Mouse (Mus musculus): Measurements from ENCODE around the gene Fhdc1. TPM values are rescaled to one million over a fixed set of nuclear protein-coding genes. Genes with fewer than 3 reads are reported as not detected.

Fhdc1 gene
- polyA plus RNA-seq, 1 experiment from 2014 or later = 2.2 TPM

- Histone ChIP-seq H3K27ac (no peak overlapping the region), H3K27me3 (ENCODE audit: low read depth, poor library complexity, severe bottlenecking) (peaks cover 38% of the 10 kb centered on the region), H3K9me3 (replicated peaks) (no peaks in the 10 kb centered on the region), H3K4me3 (no peak overlapping the region), H3K4me1 (peaks cover 10% of the 10 kb centered on the region), H3K36me3 (no peaks in the 10 kb centered on the region)
- DNase-seq (ENCODE audit: low spot score) = no peak
- WGBS = 56% methylated on average over 3 of the region's 3 CpGs
Measured at GRCm38 (mm10) chr3:84484891-84485290, 4.7 kb upstream of the Fhdc1 start.

GRCm38 (mm10) chr3:84484333-84484732 lies 4.1 kb upstream of the Fhdc1 start:
- 74% methylated on average over 4 of the region's 4 CpGs for WGBS
- Histone ChIP-seq H3K36me3 (no peaks in the 10 kb centered on the region), H3K4me3 (no peak overlapping the region), H3K27me3 (ENCODE audit: low read depth, poor library complexity, severe bottlenecking) (peaks cover 44% of the 10 kb centered on the region), H3K4me1 (peaks cover 16% of the 10 kb centered on the region), H3K27ac (no peak overlapping the region), H3K9me3 (replicated peaks) (no peaks in the 10 kb centered on the region)
- DNase-seq (ENCODE audit: low spot score) = no peak

- WGBS = 72% methylated on average over 6 of the region's 6 CpGs
- Histone ChIP-seq H3K27ac (no peak overlapping the region), H3K4me3 (no peak overlapping the region), H3K9me3 (replicated peaks) (no peaks in the 10 kb centered on the region), H3K4me1 (peaks cover 20% of the 10 kb centered on the region), H3K36me3 (no peaks in the 10 kb centered on the region), H3K27me3 (ENCODE audit: low read depth, poor library complexity, severe bottlenecking) (peaks cover 66% of the 10 kb centered on the region)
- no peak for DNase-seq (ENCODE audit: low spot score)
Measured at GRCm38 (mm10) chr3:84482121-84482520, 1.9 kb upstream of the Fhdc1 start.

DNA sequence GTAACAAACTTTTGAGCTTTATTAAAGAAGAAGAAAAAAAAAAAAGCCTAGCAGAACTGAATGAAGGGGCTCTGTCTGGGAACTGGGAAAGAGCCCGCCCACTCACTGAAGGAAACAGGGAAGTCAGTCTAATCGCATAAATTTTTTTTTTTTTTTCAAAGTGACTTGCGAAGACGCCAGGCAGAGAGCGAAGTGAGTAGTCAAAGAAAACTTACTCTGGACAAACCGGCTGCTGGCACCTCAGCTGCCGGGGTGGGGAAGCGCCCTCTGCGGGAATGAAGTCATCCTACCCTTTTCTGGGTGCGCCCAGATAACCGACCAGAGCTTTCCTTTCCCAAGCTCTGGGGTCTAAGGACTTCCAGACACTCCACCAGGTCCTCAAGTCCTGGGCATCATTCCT lies 875 bp upstream of the Fhdc1 start:
- peaks cover 76% of the 10 kb centered on the region for H3K27me3 ChIP-seq (ENCODE audit: low read depth, poor library complexity, severe bottlenecking)
- no peaks in the 10 kb centered on the region for H3K9me3 ChIP-seq (replicated peaks)
- H3K27ac ChIP-seq = no peak overlapping the region
- H3K36me3 ChIP-seq = no peaks in the 10 kb centered on the region
- peaks cover 20% of the 10 kb centered on the region for H3K4me1 ChIP-seq
- 4% methylated on average over 11 of the region's 11 CpGs for WGBS
- DNase-seq (ENCODE audit: low spot score) = peak; percentile 56
- peak overlapping the region; percentile 70; the same call in 1 of the 2 replicates for H3K4me3 ChIP-seq

GRCm38 (mm10) chr3:84479293-84480005 lies 780 bp downstream of the Fhdc1 start:
- WGBS = under 1% methylated on average over 61 of the region's 61 CpGs
- DNase-seq (ENCODE audit: low spot score) = peak; percentile 73
- H3K4me3 ChIP-seq = peak overlapping the region; percentile 70
- peaks cover 92% of the 10 kb centered on the region for H3K27me3 ChIP-seq (ENCODE audit: low read depth, poor library complexity, severe bottlenecking)
- H3K36me3 ChIP-seq = no peaks in the 10 kb centered on the region
- H3K4me1 ChIP-seq = peaks cover 20% of the 10 kb centered on the region
- H3K9me3 ChIP-seq (replicated peaks) = no peaks in the 10 kb centered on the region
- H3K27ac ChIP-seq = peak overlapping the region; percentile 67

GRCm38 (mm10) chr3:84478896-84479292 lies 1.3 kb downstream of the Fhdc1 start:
- WGBS = under 1% methylated on average over 12 of the region's 12 CpGs
- Histone ChIP-seq H3K4me3 (peak overlapping the region; percentile 70), H3K9me3 (replicated peaks) (no peaks in the 10 kb centered on the region), H3K4me1 (peaks cover 20% of the 10 kb centered on the region), H3K27ac (peak overlapping the region; percentile 67; the same call in 1 of the 2 replicates), H3K36me3 (no peaks in the 10 kb centered on the region), H3K27me3 (ENCODE audit: low read depth, poor library complexity, severe bottlenecking) (peaks cover 97% of the 10 kb centered on the region)
- no peak for DNase-seq (ENCODE audit: low spot score)

GRCm38 (mm10) chr3:84478195-84478594 lies 2.0 kb downstream of the Fhdc1 start:
- H3K36me3 ChIP-seq = no peaks in the 10 kb centered on the region
- no peaks in the 10 kb centered on the region for H3K9me3 ChIP-seq (replicated peaks)
- DNase-seq (ENCODE audit: low spot score) = no peak
- H3K27me3 ChIP-seq (ENCODE audit: low read depth, poor library complexity, severe bottlenecking) = peaks cover 95% of the 10 kb centered on the region
- H3K4me1 ChIP-seq = peaks cover 24% of the 10 kb centered on the region
- no peak overlapping the region for H3K4me3 ChIP-seq
- WGBS = 4% methylated on average over 7 of the region's 7 CpGs
- no peak overlapping the region for H3K27ac ChIP-seq

GRCm38 (mm10) chr3:84477498-84477897 lies 2.7 kb downstream of the Fhdc1 start:
- H3K4me3 ChIP-seq = no peak overlapping the region
- no peaks in the 10 kb centered on the region for H3K36me3 ChIP-seq
- WGBS = 91% methylated on average over 1 of the region's 1 CpGs
- DNase-seq (ENCODE audit: low spot score) = no peak
- H3K4me1 ChIP-seq = peaks cover 31% of the 10 kb centered on the region
- H3K9me3 ChIP-seq (replicated peaks) = no peaks in the 10 kb centered on the region
- peaks cover 88% of the 10 kb centered on the region for H3K27me3 ChIP-seq (ENCODE audit: low read depth, poor library complexity, severe bottlenecking)
- no peak overlapping the region for H3K27ac ChIP-seq

GRCm38 (mm10) chr3:84474981-84475775 lies 5.1 kb downstream of the Fhdc1 start:
- Histone ChIP-seq H3K4me3 (no peak overlapping the region), H3K27ac (no peak overlapping the region), H3K4me1 (peaks cover 24% of the 10 kb centered on the region), H3K9me3 (replicated peaks) (no peaks in the 10 kb centered on the region), H3K27me3 (ENCODE audit: low read depth, poor library complexity, severe bottlenecking) (peaks cover 64% of the 10 kb centered on the region), H3K36me3 (no peaks in the 10 kb centered on the region)
- DNase-seq (ENCODE audit: low spot score) = no peak
- 89% methylated on average over 12 of the region's 12 CpGs for WGBS

DNA sequence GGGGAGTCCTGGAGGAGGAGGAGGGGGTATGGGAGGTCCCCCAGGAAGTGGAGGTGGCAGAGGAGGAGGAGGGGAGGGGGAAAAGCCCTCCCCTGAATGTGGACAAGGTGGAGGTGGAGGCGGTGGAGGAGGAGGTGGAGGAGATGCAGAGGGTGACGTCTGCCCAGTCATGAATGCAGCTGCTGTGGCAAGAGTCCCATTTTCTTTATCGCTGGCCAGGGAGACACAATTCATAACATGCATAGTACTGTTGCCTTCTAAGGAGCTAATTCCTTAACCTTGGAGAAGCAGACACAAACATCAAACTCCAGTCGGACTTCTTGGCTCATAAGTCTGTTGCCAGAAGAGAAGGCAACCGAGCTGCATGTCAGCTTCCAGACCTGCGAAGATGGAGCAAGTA lies 5.8 kb downstream of the Fhdc1 start:
- H3K4me3 ChIP-seq = no peak overlapping the region
- no peaks in the 10 kb centered on the region for H3K36me3 ChIP-seq
- DNase-seq (ENCODE audit: low spot score) = no peak
- no peak overlapping the region for H3K27ac ChIP-seq
- peaks cover 57% of the 10 kb centered on the region for H3K27me3 ChIP-seq (ENCODE audit: low read depth, poor library complexity, severe bottlenecking)
- WGBS = 90% methylated on average over 6 of the region's 6 CpGs
- no peaks in the 10 kb centered on the region for H3K9me3 ChIP-seq (replicated peaks)
- H3K4me1 ChIP-seq = peaks cover 16% of the 10 kb centered on the region

GRCm38 (mm10) chr3:84472955-84473354 lies 7.3 kb downstream of the Fhdc1 start:
- Histone ChIP-seq H3K4me1 (peaks cover 11% of the 10 kb centered on the region; the same call in 1 of the 2 replicates), H3K27ac (no peak overlapping the region), H3K27me3 (ENCODE audit: low read depth, poor library complexity, severe bottlenecking) (peaks cover 42% of the 10 kb centered on the region), H3K4me3 (no peak overlapping the region), H3K9me3 (replicated peaks) (no peaks in the 10 kb centered on the region), H3K36me3 (no peaks in the 10 kb centered on the region)
- WGBS = 72% methylated on average over 5 of the region's 5 CpGs
- DNase-seq (ENCODE audit: low spot score) = no peak

- no peak for DNase-seq (ENCODE audit: low spot score)
- H3K36me3 ChIP-seq = no peaks in the 10 kb centered on the region
- H3K27ac ChIP-seq = no peak overlapping the region
- WGBS = 57% methylated on average over 3 of the region's 3 CpGs
- peaks cover 11% of the 10 kb centered on the region for H3K4me1 ChIP-seq
- peaks cover 38% of the 10 kb centered on the region for H3K27me3 ChIP-seq (ENCODE audit: low read depth, poor library complexity, severe bottlenecking)
- H3K4me3 ChIP-seq = no peak overlapping the region
- H3K9me3 ChIP-seq (replicated peaks) = no peaks in the 10 kb centered on the region
Measured at GRCm38 (mm10) chr3:84472527-84472926, 7.7 kb downstream of the Fhdc1 start.

- 90% methylated on average over 4 of the region's 4 CpGs for WGBS
- no peaks in the 10 kb centered on the region for H3K36me3 ChIP-seq
- peaks cover 24% of the 10 kb centered on the region for H3K27me3 ChIP-seq (ENCODE audit: low read depth, poor library complexity, severe bottlenecking)
- no peak for DNase-seq (ENCODE audit: low spot score)
- H3K4me3 ChIP-seq = no peak overlapping the region
- H3K27ac ChIP-seq = no peak overlapping the region
- peaks cover 17% of the 10 kb centered on the region for H3K4me1 ChIP-seq
- H3K9me3 ChIP-seq (replicated peaks) = no peaks in the 10 kb centered on the region
Measured at GRCm38 (mm10) chr3:84471146-84471545, 9.1 kb downstream of the Fhdc1 start.

Data from limb, embryonic 10.5 days (tissue).